Mouse (Mus musculus): ENCODE data around the gene Lhb. TPM values are rescaled to one million over a fixed set of nuclear protein-coding genes. Genes with fewer than 3 reads are reported as not detected.
A peak's percentile ranks its signal among the peaks of the same experiment; 100 is the strongest.

Gene Lhb
- total RNA-seq (2014; rRNA removed) (1.3 TPM in 1 of 2 replicates, not detected in the other), polyA plus RNA-seq (2015; fragmentation: Nextera tagmentation; extraction: Ambion mirVana) (0.60 and 0.74 TPM in 2 replicates)

DNA sequence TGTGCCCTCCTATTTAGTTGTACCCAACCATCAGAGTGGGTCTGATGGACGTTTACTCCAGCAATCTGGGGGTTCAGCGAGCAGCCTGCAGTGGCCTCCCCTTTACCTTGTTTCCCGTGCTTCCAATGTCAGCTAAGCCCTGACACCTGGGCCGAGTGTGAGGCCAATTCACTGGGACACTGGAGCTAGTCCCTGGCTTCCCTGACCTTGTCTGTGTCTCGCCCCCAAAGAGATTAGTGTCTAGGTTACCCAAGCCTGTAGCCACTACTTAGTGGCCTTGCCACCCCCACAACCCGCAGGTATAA is at the start of gene Lhb:
Lhb (plus strand) TSS at position 206 of the 305 bp plus-strand sequence.
- Histone ChIP-seq H3K4me1 (ENCODE audit: insufficient read depth, low read length) (no peaks in the 10 kb centered on the region), H3K27ac (no peak within 1 kb of the TSS), H3K4me3 (ENCODE audit: low read length) (no peak within 1 kb of the TSS), H3K9ac (replicated peaks; ENCODE audit: low read length) (no peak within 1 kb of the TSS), H3K4me2 (ENCODE audit: low read depth, low read length) (no peak within 1 kb of the TSS), H3K27me3 (ENCODE audit: insufficient read depth, low read length) (peaks cover 20% of the 10 kb centered on the region), H3K36me3 (ENCODE audit: insufficient read depth, low read length) (peaks cover 45% of the 10 kb centered on the region), H3K9me3 (ENCODE audit: low read length) (no peaks in the 10 kb centered on the region)
- TF ChIP-seq CTCF (IDR thresholded peaks at IDR 0.05; ENCODE audit: low read depth): no peak
- 66% methylated on average over 6 of the region's 6 CpGs for WGBS
- DNase-seq (ENCODE audit: low spot score) (no peak), ATAC-seq (no peak)

DNA sequence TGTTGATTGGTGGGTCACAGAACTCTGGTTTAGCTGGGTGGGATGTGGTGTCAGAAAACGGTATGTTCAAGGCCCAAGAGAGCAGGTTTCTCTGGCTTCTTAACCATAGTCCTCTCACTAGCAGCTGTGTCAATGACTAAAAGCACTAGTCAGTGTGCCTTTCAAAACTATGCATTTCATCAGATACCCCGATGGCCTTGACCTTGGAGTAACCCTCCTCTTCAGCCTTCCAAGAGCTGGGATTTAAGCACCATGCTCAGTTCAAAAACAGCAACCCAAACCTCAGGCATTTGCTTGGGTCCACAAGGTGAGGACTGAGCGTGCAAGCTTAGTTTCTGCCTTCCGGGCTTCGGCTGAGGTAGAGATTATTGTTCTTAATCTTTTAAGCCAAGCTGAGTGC is 48.2 kb upstream of the Lhb start:
- TF ChIP-seq CTCF (IDR thresholded peaks at IDR 0.05; ENCODE audit: low read depth): no peak
- H3K4me3 ChIP-seq (ENCODE audit: low read length): no peak overlapping the region

DNA sequence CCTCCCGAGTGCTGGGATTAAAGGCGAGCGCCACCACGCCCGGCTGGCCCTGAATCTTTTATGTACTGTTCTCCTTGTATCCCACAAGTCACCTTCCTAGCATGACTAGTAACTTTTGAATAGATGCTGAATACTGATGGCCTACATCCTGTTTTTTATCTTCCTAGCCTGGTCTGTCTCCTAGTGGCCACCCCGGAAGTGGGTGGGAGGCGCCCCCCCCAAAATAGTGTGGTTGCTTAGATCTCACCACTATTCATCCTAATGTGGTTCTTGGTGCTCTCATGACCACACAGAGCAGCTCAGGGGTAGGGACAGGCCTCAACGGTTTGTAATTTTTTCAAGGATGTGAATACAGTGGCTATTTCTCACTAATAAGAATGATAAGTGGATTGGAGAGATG is 46.0 kb upstream of the Lhb start:
- Histone ChIP-seq H3K36me3 (ENCODE audit: insufficient read depth, low read length) (peaks cover 34% of the 10 kb centered on the region), H3K27me3 (ENCODE audit: insufficient read depth, low read length) (no peaks in the 10 kb centered on the region), H3K4me2 (ENCODE audit: low read depth, low read length) (no peak overlapping the region), H3K9ac (replicated peaks; ENCODE audit: low read length) (no peak overlapping the region), H3K27ac (no peak overlapping the region), H3K9me3 (ENCODE audit: low read length) (no peaks in the 10 kb centered on the region), H3K4me1 (ENCODE audit: insufficient read depth, low read length) (peaks cover 4% of the 10 kb centered on the region; the same call in 1 of the 2 replicates), H3K4me3 (ENCODE audit: low read length) (no peak overlapping the region)
- WGBS: 96% methylated on average over 8 of the region's 8 CpGs
- no peak for DNase-seq (ENCODE audit: low spot score)
- TF ChIP-seq CTCF (IDR thresholded peaks at IDR 0.05; ENCODE audit: low read depth): no peak
- ATAC-seq: no peak

More for the DNA sequence above, 48.2 kb upstream of the Lhb start:
- Histone ChIP-seq H3K27ac (no peak overlapping the region), H3K4me2 (ENCODE audit: low read depth, low read length) (no peak overlapping the region), H3K36me3 (ENCODE audit: insufficient read depth, low read length) (peaks cover 21% of the 10 kb centered on the region), H3K27me3 (ENCODE audit: insufficient read depth, low read length) (no peaks in the 10 kb centered on the region), H3K9me3 (ENCODE audit: low read length) (no peaks in the 10 kb centered on the region), H3K4me1 (ENCODE audit: insufficient read depth, low read length) (peaks cover 4% of the 10 kb centered on the region; the same call in 1 of the 2 replicates), H3K9ac (replicated peaks; ENCODE audit: low read length) (no peak overlapping the region)
- ATAC-seq: no peak
- DNase-seq (ENCODE audit: low spot score): no peak
- WGBS: 82% methylated on average over 5 of the region's 5 CpGs

DNA sequence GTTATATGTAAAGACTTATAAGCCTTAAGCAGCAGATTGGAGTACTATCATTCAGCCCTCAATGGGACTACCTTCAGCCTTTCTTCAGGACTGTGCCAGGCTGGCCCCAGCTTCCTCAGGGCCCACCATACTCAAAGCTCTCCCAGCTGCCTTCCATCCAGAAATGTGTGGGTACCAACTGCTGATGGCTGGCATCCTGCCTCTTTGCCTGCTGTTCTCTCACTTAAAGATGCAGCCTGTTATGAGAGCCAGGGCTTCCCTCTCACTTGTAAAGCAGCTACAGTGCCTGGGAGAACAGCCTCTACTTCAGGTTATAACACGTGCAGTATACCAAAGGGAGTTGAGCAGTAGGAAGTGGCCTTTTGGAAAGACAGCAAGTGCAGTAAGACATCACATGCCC is 44.6 kb upstream of the Lhb start:
- H3K27me3 ChIP-seq (ENCODE audit: insufficient read depth, low read length): no peaks in the 10 kb centered on the region
- H3K27ac ChIP-seq: no peak overlapping the region
- DNase-seq (ENCODE audit: low spot score) (no peak), ATAC-seq (no peak)
- H3K9me3 ChIP-seq (ENCODE audit: low read length): no peaks in the 10 kb centered on the region
- TF ChIP-seq CTCF (IDR thresholded peaks at IDR 0.05; ENCODE audit: low read depth): no peak
- no peak overlapping the region for H3K4me3 ChIP-seq (ENCODE audit: low read length)
- H3K9ac ChIP-seq (replicated peaks; ENCODE audit: low read length): no peak overlapping the region
- 84% methylated on average over 1 of the region's 1 CpGs for WGBS
- no peaks in the 10 kb centered on the region for H3K4me1 ChIP-seq (ENCODE audit: insufficient read depth, low read length)
- H3K4me2 ChIP-seq (ENCODE audit: low read depth, low read length): no peak overlapping the region
- peaks cover 46% of the 10 kb centered on the region for H3K36me3 ChIP-seq (ENCODE audit: insufficient read depth, low read length)

DNA sequence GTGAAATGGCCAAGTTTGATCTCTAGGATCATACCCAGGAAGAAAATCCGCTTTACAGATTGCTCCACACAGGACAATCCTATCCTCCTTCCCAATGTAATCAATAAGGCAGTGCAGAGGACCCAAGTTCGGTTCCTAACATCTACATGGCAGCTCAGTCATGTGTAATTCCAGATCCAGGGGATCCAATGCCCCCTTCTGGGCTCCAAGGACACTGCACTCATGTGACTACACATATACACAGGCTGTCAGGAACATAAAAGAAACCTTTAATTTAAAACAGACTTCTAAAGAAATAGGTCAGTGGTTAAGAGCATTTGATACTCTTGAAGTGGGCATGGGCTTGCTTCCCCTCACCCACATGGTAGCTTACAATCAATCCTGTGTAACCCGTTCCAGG is 34.5 kb upstream of the Lhb start:
- Histone ChIP-seq H3K4me3 (ENCODE audit: low read length) (no peak overlapping the region), H3K4me2 (ENCODE audit: low read depth, low read length) (no peak overlapping the region), H3K9me3 (ENCODE audit: low read length) (no peaks in the 10 kb centered on the region), H3K27me3 (ENCODE audit: insufficient read depth, low read length) (no peaks in the 10 kb centered on the region), H3K36me3 (ENCODE audit: insufficient read depth, low read length) (peaks cover 95% of the 10 kb centered on the region), H3K4me1 (ENCODE audit: insufficient read depth, low read length) (no peaks in the 10 kb centered on the region), H3K27ac (no peak overlapping the region), H3K9ac (replicated peaks; ENCODE audit: low read length) (no peak overlapping the region)
- no peak for ATAC-seq
- TF ChIP-seq CTCF (IDR thresholded peaks at IDR 0.05; ENCODE audit: low read depth): peak; percentile 35
- WGBS: 97% methylated on average over 3 of the region's 3 CpGs
- DNase-seq (ENCODE audit: low spot score): peak; percentile 20

DNA sequence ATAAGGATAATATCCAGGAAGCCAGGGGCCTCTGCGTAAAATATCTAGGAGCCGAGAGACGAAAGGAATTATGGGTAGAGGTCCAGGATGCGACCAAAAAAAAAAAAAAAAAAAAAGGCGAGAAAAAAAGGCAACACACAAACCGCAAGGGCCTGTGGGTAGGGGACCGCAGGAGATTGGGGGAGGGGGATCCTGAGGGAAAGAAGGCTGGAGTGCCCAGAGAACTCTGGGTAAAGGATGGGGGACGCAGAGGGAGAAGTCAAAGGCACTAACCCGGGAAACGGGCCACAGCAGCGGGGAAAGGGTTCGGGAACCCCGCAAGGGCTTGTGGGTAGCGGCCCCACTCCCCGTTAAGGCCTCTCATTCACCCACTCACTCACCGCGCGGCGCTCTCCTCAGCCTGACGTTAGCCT is 25.5 kb upstream of the Lhb start:
- Histone ChIP-seq H3K9ac (replicated peaks; ENCODE audit: low read length) (peak overlapping the region; percentile 83), H3K36me3 (ENCODE audit: insufficient read depth, low read length) (peaks cover 15% of the 10 kb centered on the region; the same call in 1 of the 2 replicates), H3K4me2 (ENCODE audit: low read depth, low read length) (peak overlapping the region; percentile 98), H3K4me1 (ENCODE audit: insufficient read depth, low read length) (peaks cover 13% of the 10 kb centered on the region), H3K4me3 (ENCODE audit: low read length) (peak overlapping the region; percentile 77), H3K27ac (peak overlapping the region; percentile 99), H3K9me3 (ENCODE audit: low read length) (no peaks in the 10 kb centered on the region), H3K27me3 (ENCODE audit: insufficient read depth, low read length) (no peaks in the 10 kb centered on the region)
- DNase-seq (ENCODE audit: low spot score): peak; percentile 83
- no peak for TF ChIP-seq CTCF (IDR thresholded peaks at IDR 0.05; ENCODE audit: low read depth)
- under 1% methylated on average over 17 of the region's 20 CpGs for WGBS
- ATAC-seq: peak; percentile 66

DNA sequence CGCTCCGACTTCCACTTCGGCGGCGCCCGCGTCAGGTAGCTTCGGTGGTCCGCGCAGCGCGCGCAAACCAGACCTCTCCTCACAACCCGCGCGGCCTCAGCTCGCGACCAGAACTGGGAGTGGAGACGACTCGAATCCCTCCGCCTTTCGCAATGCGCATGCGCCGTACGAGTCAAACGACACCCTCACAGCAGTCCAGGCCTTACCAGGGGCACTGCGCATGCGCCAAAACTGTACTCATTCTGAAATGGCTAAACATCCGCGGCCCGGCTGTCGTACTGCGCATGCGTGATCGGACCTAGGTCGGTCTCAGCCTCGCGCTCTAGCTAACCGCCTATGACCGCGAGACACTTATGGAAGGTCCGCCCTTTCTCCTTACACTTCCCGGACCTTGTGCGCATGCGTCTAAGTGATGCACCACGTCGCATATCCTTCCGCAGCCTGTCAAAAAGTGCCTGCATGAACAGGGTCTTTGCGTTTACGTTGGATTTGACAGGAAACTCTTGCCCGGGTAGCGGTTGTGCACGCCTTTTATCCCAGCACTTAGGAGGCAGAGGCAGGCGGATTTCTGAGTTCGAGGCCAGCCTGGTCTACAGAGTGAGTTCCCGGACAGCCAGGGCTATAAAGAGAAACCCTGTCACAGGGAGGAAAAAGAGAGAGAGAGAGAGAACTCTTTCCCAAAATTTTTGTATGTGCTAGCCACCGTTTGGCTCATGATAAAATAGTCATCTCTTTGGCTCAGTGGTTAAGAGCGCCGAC is 24.9 kb upstream of the Lhb start, which contains the start of gene Snrnp70:
Snrnp70 (minus strand) TSS at position 165 of the 759 bp plus-strand sequence.
- peak within 1 kb of the TSS; percentile 83 for H3K9ac ChIP-seq (replicated peaks; ENCODE audit: low read length)
- DNase-seq (ENCODE audit: low spot score): peak; percentile 100
- peaks cover 9% of the 10 kb centered on the region; the same call in 1 of the 2 replicates for H3K36me3 ChIP-seq (ENCODE audit: insufficient read depth, low read length)
- H3K9me3 ChIP-seq (ENCODE audit: low read length): no peaks in the 10 kb centered on the region
- H3K4me3 ChIP-seq (ENCODE audit: low read length): peak within 1 kb of the TSS; percentile 77
- WGBS: 2% methylated on average over 60 of the region's 60 CpGs
- H3K27ac ChIP-seq: peak within 1 kb of the TSS; percentile 99
- no peaks in the 10 kb centered on the region for H3K27me3 ChIP-seq (ENCODE audit: insufficient read depth, low read length)
- peak within 1 kb of the TSS; percentile 98 for H3K4me2 ChIP-seq (ENCODE audit: low read depth, low read length)
- H3K4me1 ChIP-seq (ENCODE audit: insufficient read depth, low read length): peaks cover 13% of the 10 kb centered on the region
- ATAC-seq: peak; percentile 97
- no peak for TF ChIP-seq CTCF (IDR thresholded peaks at IDR 0.05; ENCODE audit: low read depth)

Data from hindbrain, postnatal 0 days (tissue).